Mouse (Mus musculus) c-Kit-negative CD71-positive TER-119-positive erythroid progenitor cells, embryonic 14.5 days (primary cell): ENCODE data around the gene Rnf157.

ENCODE experiments used
- DNase-seq: peaks from one replicate; pipeline ENCODE4 v3.0.0-alpha.2; 2013; ENCODE audit warnings: low read depth, low spot score

The Rnf157 gene

GRCm38 (mm10) chr11:116306126-116306982 is 106.5 kb downstream of the Rnf157 start:
- DNase-seq = peak; percentile 88

GRCm38 (mm10) chr11:116305423-116305822 is 107.4 kb downstream of the Rnf157 start:
- DNase-seq = no peak

GRCm38 (mm10) chr11:116298621-116299020 is 114.2 kb downstream of the Rnf157 start:
- no peak for DNase-seq

- DNase-seq = no peak
These were observed 114.6 kb downstream of the Rnf157 start for GRCm38 (mm10) chr11:116298221-116298620.

- no peak for DNase-seq
These were observed 115.8 kb downstream of the Rnf157 start for GRCm38 (mm10) chr11:116297017-116297416.

- no peak for DNase-seq
These were observed 116.6 kb downstream of the Rnf157 start for GRCm38 (mm10) chr11:116296191-116296734.

- peak; percentile 37 for DNase-seq
These were observed 118.5 kb downstream of the Rnf157 start for GRCm38 (mm10) chr11:116294319-116294718.

- DNase-seq = no peak
These were observed 119.2 kb downstream of the Rnf157 start for GRCm38 (mm10) chr11:116293538-116294137.

GRCm38 (mm10) chr11:116292401-116292800 is 120.4 kb downstream of the Rnf157 start:
- DNase-seq = no peak

GRCm38 (mm10) chr11:116290556-116290955 is 122.3 kb downstream of the Rnf157 start:
- no peak for DNase-seq

- DNase-seq = no peak
These were observed 125.5 kb downstream of the Rnf157 start for GRCm38 (mm10) chr11:116287351-116287750.
